Mouse (Mus musculus) R1 (cell line): ENCODE measurements around the gene Anxa11.
"Not testable (repeated sequence)": the region's sequence is repeated elsewhere in the genome, so short reads cannot be mapped to it uniquely, and the experiment has no call there.

ENCODE experiments used
- DNase-seq: peaks from one replicate; pipeline ENCODE4 v3.0.0-alpha.2; 2018; ENCODE audit warnings: low read depth, low spot score

The Anxa11 gene

DNA sequence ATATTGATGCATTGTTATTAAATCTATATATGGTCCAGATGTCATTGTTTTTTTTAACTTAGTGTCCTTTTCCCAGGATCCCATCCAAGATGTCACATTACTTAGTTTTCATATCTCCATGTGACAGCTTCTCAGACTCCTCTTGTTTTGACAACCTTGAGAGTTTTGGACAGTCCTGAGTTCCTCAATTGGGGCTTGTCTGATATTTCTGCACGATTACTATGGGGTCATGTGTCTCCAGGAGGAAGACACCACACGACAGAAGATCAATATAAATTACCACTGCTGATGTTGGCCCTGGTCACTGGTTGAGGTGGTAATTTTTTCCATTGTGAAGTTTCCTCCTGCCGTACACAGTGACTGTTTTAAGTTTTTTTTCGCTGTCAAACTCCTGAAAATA lies 377 bp upstream of the Anxa11 start:
- DNase-seq: no peak

- no peak for DNase-seq
Observed at GRCm38 (mm10) chr14:25842688-25843003, 690 bp downstream of the Anxa11 start.

DNA sequence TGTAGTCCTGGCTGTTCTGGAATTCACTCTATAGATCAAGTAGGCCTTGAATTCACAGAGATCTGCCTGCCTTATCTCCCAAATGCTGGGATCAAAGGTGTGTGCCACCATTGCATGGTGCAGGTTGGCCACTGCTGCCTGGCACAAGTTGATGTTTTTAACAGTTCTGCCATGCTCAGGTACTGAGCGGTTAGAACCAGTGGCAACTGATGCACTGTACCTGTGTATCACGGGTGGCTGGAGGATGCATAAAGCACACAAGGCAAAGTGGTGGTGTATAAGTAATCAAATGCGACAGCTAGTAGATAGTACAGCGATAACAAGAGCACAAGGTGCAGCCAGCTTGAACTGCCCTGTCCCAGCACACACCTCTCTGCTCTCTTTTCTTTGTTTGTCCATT lies 2.4 kb downstream of the Anxa11 start:
- no peak for DNase-seq

DNA sequence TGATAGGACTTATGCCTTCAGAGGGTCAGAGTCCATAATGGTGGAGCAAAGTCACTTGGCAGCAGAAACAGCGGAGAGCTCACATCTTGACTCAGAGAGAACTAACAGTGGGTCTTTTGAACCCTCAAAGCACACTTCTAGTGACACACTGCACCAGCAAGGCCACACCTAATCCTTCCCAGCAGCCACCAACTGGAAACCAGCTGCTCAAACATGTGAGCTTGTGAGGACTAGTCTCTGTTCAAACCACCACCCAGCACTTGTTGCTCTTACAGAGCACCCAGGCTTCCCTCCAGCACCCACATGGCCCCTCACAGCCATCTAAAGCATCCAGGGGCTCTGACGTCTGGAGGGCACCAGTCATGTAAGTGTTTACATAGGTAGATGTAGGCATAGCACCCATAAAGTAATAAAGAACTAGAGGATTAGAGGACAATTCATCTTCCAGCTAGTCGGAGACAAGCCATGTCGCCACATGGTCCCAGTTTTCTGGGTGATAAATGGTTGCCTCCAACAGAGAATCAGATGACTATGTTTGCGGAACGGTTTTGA lies 4.0 kb downstream of the Anxa11 start:
- no peak for DNase-seq

DNA sequence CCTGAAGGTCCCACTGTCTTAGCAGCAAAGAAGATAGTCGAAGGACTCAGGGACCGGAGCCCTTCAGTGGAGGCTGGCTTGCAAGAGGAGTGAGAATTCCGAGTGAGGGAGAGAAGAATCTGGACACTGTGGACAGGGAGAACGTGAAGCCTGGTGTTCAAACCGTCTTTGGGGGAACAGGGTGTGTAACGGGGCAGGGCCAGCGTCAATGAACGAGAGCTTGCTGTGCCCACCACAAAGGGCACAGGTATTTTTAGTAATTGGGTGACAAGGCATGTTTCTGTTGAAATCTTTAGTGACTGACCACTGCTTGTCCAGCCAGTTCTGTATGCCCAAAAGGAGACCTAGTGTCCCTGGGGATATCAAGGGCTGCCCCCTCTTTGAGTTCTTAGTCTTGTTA lies 4.6 kb downstream of the Anxa11 start:
- no peak for DNase-seq

GRCm38 (mm10) chr14:25847660-25848059 lies 5.7 kb downstream of the Anxa11 start:
- DNase-seq: peak; percentile 44

DNA sequence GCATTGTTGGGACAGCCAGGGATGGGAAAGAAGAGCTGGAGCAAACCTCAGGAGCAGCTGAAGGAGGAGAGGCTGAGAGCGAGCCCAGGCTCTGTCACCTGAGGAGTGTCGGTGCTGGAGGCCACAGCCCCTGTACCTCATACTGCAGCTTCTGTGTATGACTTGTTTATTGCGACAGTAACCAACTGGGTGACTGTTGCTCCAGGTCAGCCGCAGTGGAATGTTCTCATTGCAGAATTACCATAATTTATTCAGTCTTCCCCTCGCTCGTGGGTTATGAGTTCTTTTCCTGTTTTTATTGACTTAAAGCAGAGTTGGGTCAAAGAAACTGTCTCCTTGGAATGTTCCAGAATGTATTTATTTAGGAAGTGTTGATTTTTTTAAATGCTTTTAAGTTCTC lies 6.3 kb downstream of the Anxa11 start:
- DNase-seq: no peak

- DNase-seq: not testable (repeated sequence)
Observed at GRCm38 (mm10) chr14:25848708-25849107, 6.8 kb downstream of the Anxa11 start.

DNA sequence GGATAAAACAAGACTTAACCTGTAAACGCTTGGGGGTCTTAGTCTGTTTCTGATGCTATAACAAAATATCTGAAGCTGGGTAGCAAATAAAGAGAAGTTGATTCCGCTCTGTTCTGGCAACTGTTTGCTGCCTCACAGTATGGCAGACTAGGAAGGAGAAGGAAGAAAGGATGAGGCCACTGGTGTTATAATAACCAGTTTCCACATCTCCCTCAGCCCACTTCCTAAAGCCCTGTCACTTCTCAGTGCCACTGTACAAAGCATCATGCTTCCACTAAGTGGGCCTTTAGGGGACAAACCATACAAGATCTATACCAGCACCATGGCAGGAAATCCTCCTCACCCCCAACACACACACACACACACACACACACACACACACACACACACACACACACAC lies 8.5 kb downstream of the Anxa11 start:
- DNase-seq: no peak

GRCm38 (mm10) chr14:25851189-25851588 lies 9.2 kb downstream of the Anxa11 start:
- DNase-seq: no peak

DNA sequence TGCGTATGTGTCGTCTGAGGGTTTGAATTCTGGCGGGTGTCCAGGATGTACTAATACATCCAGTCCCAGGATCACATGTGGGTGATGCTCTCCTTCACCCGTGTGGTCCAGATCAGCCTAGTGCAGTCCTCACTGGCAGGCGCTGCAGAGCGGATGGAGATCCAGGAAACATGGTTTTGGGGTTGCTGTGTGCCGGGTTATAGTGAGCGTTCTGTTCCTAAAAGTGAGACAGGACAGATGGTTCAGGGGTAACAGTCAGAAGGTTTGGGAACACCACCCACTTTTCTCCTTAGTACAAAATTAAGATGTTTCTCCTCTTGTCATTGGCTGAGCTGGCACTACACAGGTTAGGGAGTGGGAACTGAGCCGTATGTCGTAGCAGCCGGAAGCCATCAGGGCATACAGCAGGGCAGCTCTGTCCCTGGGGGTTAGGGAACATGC lies 10.2 kb downstream of the Anxa11 start:
- no peak for DNase-seq

DNA sequence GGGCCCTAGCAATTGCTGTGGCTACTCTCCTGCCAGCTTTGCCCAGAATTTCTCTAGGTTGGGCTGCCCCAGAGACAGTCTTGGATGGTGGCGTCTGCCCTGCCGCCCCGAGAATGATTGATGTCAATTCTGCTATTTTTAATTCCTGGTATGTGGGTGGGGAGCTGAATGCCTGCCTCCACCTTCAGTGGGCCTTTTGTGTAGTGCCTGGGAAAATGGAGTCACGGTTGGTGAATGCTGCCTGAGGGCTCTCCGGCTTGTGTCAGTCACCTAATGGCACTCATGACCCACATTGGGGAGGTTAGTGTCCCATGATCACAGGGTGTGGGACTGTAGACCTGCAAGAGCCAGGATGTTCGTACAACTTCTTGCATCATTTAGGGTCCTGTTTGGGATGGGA lies 11.3 kb downstream of the Anxa11 start:
- peak; percentile 35 for DNase-seq

- no peak for DNase-seq
Observed at GRCm38 (mm10) chr14:25853717-25854452, 11.9 kb downstream of the Anxa11 start.

DNA sequence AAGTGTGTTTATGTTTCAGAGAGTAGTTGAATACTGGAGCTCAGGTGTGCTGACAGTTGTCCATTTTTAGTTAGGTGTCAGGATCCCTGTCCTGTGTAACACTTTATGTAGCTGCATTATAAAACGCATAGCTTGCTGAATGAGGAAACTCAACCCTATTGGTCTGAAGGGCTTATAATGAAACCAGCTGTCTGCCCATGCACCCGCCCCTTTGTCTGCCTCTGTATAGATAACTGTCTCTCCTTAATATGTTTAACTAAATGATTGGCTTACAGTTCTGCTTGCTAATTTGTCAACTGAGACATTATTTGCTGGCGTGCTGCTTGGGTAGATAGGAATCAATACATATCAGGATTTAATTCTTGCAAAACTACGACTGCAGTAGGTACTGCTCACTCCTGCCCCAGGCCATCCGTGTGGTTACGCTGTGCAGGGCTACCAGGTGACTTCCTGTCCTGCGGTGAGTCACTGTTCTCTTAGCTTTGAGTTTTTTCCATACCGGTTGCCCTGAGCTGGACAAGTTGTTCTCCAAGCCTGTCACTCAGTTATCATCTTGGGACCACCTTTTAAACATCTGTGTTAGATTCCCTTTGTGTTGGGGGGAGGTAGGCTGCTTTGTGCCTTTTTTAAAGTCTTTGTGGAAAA lies 13.4 kb downstream of the Anxa11 start:
- DNase-seq: no peak

DNA sequence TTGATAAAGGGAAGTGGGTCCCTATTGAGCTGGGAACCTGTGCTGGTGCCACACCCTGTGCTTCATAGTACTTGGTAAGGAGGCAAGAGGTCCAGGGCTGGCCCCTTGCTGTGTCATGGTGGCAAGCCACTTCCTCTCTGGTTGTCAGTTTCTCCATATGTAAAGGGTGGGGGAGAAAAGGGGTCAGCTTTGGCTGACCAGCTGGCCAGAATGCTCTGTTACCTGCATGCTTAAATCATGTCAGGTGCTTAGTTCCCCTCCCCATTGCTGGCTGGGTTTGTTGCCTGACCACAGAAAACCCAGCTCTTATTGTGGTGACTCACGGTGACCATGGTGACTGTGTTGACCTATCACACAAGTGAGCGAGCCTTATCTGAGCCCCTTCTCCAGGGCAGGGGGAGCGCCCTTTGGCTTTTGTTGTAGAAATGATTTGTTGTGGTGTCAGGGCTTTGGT lies 15.2 kb downstream of the Anxa11 start:
- no peak for DNase-seq

GRCm38 (mm10) chr14:25857940-25858339 lies 16.0 kb downstream of the Anxa11 start:
- DNase-seq: no peak

DNA sequence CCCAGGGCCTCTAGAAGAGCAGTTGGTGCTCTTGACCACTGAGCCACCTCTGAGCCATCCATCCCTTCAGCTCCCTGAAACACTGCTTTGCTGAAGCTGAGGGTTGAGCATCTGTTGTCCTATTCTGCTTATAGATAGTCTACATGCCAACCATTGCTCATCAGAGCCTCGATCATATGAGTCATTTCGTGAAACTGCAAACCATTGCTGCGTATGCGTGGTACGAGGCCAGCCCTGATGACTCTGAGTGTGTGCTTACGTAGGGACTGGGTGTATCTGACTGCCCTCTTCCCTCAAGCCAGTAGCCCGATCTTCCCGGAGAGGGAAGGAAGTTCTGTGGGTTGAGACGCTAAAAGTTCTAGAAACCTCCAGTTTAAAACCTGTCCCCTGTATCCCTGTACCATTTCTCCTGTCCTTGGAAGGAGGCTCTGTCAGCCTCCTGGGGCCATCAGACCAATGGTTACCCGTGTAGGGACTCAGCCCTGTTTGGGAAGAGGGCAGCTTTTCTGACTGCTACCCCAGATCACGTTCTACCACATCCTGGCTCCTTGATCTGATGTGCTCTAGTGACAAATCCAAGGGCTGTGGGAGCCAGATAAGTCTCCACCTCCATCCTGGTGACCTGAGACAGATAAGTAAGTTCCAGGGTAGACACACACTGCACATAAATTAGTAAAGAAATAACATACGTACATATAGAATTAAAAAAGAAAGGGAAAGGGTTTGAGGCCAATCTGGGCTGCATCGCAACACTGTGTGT lies 20.0 kb downstream of the Anxa11 start:
- no peak for DNase-seq

- no peak for DNase-seq
Observed at GRCm38 (mm10) chr14:25863721-25864120, 21.8 kb downstream of the Anxa11 start.

DNA sequence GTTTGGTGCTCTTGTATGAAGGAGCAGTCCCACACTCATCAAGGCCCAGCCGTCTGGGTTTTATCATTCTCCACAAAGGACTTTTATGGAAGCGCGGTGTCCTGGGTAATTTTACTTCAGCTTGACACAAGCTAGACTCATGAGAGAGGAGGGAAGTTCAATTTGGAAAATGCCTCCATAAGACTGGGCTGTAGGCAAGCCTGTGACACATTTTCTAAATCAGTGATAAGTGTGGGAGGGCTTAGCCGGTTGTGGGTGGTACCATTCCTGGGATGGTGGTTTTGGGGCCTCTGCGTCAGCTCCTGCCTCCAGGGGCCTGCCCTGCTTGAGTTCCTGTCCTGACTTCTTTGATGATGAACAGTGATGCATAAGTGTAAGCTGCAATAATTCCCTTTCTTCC lies 23.3 kb downstream of the Anxa11 start:
- DNase-seq: no peak

- DNase-seq: no peak
Observed at GRCm38 (mm10) chr14:25866384-25866783, 24.4 kb downstream of the Anxa11 start.

DNA sequence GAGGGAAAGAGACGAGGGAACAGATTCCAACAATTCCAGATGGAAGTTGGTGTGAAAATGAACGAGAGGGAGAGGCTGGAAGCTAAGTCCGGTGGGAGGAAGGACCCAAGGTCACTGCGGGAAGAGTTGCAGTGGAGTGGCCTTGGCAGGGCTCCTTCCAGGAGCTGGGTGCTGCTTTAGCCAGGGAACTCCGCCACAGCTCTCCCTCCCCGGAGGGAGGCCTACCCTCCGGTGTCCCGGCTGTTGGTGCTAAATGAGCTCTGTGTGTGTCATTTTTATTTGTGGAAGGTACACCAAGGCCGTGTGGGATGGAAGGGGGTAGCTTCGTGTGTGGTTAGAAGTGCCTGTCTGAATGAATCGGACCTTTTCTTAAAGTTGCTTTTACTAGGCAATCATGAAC lies 24.9 kb downstream of the Anxa11 start:
- DNase-seq: no peak

DNA sequence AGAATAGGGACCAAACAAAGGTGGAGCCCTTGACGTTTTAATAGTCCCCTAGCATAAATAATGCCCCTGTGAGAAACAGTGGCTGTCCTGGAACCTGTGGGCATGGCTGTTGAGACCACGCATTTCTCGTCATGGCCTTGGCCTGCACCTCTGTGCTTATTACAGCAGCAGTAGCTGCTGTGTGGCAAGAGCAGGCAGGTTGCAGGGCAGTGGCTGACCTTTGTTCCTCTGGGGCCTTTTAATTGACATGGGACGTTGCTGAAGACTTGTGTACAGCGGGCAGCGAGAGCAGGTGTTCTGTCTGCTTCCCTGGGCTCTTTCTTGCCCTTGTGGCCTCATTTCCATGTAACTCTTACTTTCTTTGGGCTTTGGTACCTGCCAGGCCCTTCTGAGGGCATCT lies 25.9 kb downstream of the Anxa11 start:
- no peak for DNase-seq
